Mouse (Mus musculus): Measurements from ENCODE around the gene Nupr1l.

DNA sequence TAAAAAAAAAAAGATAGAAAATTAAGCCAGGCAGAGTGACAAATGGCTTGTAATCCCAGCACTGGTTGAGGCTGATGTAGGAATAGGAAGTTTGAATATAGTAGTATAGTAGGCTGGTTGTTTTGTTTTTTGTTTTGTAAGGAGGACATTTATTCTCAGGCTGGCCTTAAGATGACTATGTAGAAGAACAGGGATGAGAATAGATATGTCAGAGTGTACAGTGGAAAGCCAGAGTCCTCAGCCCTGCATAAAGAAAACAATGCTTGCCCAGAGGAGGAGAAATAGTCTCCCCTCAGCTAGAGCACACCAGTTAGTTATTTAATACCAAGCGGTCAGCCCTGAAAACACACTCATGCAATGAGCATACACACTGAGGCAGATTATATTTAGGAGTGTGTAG, 9.9 kb upstream of the Nupr1l start, which contains the start of gene Phkg1:
- TF ChIP-seq CTCF (IDR thresholded peaks at IDR 0.05; ENCODE audit: insufficient read depth, low read length), result no peak
- no peak for TF ChIP-seq POLR2A (IDR thresholded peaks at IDR 0.05; ENCODE audit: borderline replicate concordance, extremely low read depth, low read depth, low read length)
